Mouse (Mus musculus) liver, embryonic 11.5 days (tissue): ENCODE measurements at regions not wholly inside any gene's neighbourhood (a gene's known extent, or its start where the extent isn't known, plus 50 kb on each side); places are given as distances from the start of the nearest gene placed in this dataset.

Experiments
- ATAC-seq: fragments of 200-750 bp; cut with Nextera tagmentation; replicated peaks from 2 replicates; pipeline ENCODE4 v1.8.0; 2017; ENCODE audit warnings: moderate number of reproducible peaks, mild to moderate bottlenecking, moderate TSS enrichment, moderate library complexity; ENCODE audit not compliant: low FRiP score
- DNase-seq: peaks from one replicate; pipeline ENCODE4 v3.0.0-alpha.2; 2017; ENCODE audit warnings: low spot score
- H3K27ac ChIP-seq: fragments of 300-500 bp; sonication (generic); 2 replicates; pipeline ENCODE4 v1.5.1; 2014; ENCODE audit warnings: mild to moderate bottlenecking, low read depth, low read length, control low read depth
- H3K27me3 ChIP-seq: fragments of 300-500 bp; sonication (generic); replicated peaks from 2 replicates; pipeline ENCODE4 v1.6.1; 2014; ENCODE audit warnings: low read length, mixed read lengths; ENCODE audit not compliant: control insufficient read depth, insufficient read depth
- H3K36me3 ChIP-seq: fragments of 300-500 bp; sonication (generic); 2 replicates; pipeline ENCODE4 v1.6.1; 2014; ENCODE audit warnings: mild to moderate bottlenecking, low read length, moderate library complexity, mixed read lengths; ENCODE audit not compliant: control insufficient read depth, insufficient read depth
- H3K4me1 ChIP-seq: fragments of 300-500 bp; sonication (generic); replicated peaks from 2 replicates; pipeline ENCODE4 v1.6.1; 2014; ENCODE audit warnings: low read length, mixed read lengths; ENCODE audit not compliant: control insufficient read depth, insufficient read depth
- H3K4me2 ChIP-seq: fragments of 300-500 bp; sonication (generic); 2 replicates; pipeline ENCODE4 v1.6.1; 2014; ENCODE audit warnings: mild to moderate bottlenecking, control low read depth, moderate library complexity
- H3K4me3 ChIP-seq: fragments of 300-500 bp; sonication (generic); 2 replicates; pipeline ENCODE4 v1.5.1; 2014; ENCODE audit warnings: low read depth, low read length, control low read depth
- H3K9ac ChIP-seq: fragments of 300-500 bp; sonication (generic); 2 replicates; pipeline ENCODE4 v1.6.1; 2014; ENCODE audit warnings: low read depth, low read length, control low read depth
- H3K9me3 ChIP-seq: fragments of 300-500 bp; sonication (generic); 2 replicates; pipeline ENCODE4 v1.6.1; 2016; ENCODE audit warnings: low read length, inconsistent platforms, mixed read lengths; ENCODE audit not compliant: control insufficient read depth
- WGBS: fragments of 180-500 bp; shearing (Covaris S2); extraction: QIAGEN DNeasy Blood & Tissue Kit; methylation state at CpG from one replicate; pipeline ENCODE4 v1.1.7; 2014; 5-methylcytosine and 5-hydroxymethylcytosine counted together

DNA sequence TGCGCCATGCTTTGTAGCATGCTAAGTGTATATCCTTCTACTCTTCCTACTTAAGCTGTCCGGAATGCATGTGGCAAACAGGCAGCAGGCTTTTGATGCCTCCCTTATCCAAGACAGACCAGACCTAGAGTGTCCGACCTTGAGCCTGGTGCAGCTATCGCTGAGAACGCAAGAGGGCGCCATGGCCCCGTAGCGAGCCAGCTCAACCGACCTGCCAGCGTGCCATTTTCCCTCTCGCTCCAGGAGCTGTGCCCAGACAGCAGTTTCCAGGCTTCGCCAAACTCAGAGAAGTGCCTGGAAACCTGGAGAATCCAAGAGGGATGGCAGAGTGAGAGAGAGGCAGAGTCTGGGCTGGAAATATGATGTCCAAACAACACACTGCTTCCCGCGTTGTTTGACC lies 155.8 kb upstream of the Gm12830 start:
- Histone ChIP-seq H3K9me3 (no peaks in the 10 kb centered on the region), H3K4me2 (peak overlapping the region; percentile 63), H3K4me3 (peak overlapping the region; percentile 14; the same call in 1 of the 2 replicates), H3K4me1 (peaks cover 19% of the 10 kb centered on the region), H3K27ac (peak overlapping the region; percentile 46; the same call in 1 of the 2 replicates), H3K9ac (peak overlapping the region; percentile 32; the same call in 1 of the 2 replicates), H3K27me3 (peaks cover 36% of the 10 kb centered on the region), H3K36me3 (no peaks in the 10 kb centered on the region)
- DNase-seq (peak; percentile 84), ATAC-seq (peak; percentile 59)
- WGBS, result 5% methylated on average over 14 of the region's 14 CpGs

DNA sequence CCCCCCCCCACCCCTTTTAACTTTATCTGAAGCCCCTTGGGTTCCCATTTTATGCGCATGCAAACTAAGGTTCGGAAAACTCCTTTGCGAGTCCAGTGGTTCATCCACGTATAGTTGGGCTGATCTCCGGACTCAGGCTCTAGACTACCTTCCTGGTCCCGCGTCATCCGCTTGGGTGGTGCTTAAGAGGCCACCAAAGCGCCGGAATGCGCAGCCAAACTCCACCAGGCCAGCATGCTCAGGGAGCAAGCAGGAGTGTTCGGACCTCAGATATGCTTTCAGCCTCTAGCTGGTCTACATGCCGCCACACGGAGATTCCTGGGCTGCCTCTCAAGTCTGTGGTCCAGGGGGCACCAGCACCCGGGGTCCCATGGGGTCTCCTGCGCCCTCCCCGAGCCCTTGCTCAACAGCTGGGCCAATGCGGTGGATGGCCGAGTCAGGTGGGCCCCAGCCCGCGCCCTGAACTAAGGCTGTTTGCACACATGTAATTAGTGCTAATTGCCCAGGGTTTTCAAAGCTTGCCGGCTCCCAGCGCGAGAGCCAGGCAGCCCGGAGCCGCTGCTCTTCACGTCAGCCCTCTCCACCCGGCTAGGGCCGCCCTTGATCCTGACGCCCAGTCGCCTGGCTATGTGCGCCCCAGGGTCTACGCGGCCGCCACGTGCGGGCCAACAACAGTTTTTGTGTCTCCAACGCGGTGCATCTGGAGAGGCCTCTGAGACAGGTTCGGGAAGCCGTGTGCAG lies 155.1 kb upstream of the Gm12830 start:
- H3K4me3 ChIP-seq, result peak overlapping the region; percentile 33
- peak overlapping the region; percentile 63 for H3K4me2 ChIP-seq
- H3K4me1 ChIP-seq, result peaks cover 19% of the 10 kb centered on the region
- ATAC-seq (peak; percentile 18; the same call in 1 of the 2 replicates), DNase-seq (peak; percentile 58)
- no peak overlapping the region for H3K27ac ChIP-seq
- 11% methylated on average over 41 of the region's 41 CpGs for WGBS
- no peaks in the 10 kb centered on the region for H3K9me3 ChIP-seq
- peaks cover 36% of the 10 kb centered on the region for H3K27me3 ChIP-seq
- no peaks in the 10 kb centered on the region for H3K36me3 ChIP-seq
- H3K9ac ChIP-seq, result peak overlapping the region; percentile 48

DNA sequence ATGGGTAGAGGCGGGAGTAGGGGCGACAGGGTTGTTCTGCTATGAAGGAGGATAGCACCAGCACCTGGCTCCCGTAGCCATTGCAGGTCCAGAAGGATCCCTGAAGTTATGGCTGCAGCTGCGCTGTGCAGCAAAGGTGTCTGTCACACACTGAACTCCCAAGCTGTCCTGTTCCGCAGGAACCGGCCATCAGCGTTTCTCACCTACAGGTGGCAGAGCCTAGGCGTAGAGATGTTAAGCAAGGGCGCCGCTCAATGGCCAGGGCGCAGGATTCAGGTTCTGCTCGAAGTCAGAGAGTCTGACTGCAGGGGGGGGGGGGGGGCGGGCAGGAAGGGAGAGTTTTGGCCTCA lies 154.6 kb upstream of the Gm12830 start:
- ATAC-seq, result no peak
- peak overlapping the region; percentile 48; the same call in 1 of the 2 replicates for H3K9ac ChIP-seq

DNA sequence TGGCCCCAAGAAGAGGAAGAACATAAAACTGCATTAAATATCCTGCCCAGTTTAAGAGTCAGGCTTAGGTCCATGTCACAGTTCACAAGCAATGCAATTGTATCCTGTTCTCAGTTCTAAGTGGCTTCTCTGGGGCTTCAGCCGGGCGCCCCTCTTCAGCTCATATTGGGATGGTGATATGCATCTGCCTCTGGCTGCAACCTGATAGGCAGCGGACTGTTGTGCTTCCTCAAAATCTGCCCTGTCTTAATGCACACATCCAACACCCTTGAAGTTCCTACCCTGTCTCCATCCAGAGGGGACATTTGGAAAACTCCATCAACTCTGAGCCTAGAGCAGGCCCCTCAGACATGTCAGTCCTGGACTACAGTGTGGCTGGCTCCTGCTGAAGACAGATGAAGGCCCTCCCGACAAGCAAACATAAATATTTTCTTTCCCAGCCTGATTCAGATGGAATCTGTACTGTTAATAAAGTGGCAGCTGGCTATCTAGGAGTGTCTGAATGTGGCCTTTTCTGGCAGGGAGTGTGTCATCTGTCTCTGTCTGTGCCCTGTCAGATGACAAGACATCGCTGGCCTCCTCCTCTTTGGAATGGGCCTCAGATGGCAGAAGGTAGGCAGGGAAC lies 149.3 kb upstream of the Gm12830 start:
- Histone ChIP-seq H3K36me3 (no peaks in the 10 kb centered on the region), H3K4me1 (no peaks in the 10 kb centered on the region), H3K4me2 (no peak overlapping the region), H3K4me3 (no peak overlapping the region), H3K27me3 (peaks cover 23% of the 10 kb centered on the region), H3K27ac (no peak overlapping the region), H3K9me3 (no peaks in the 10 kb centered on the region), H3K9ac (no peak overlapping the region)
- no peak for DNase-seq
- ATAC-seq, result no peak
- 57% methylated on average over 5 of the region's 5 CpGs for WGBS

More for the DNA sequence above, 154.6 kb upstream of the Gm12830 start:
- H3K4me1 ChIP-seq, result peaks cover 19% of the 10 kb centered on the region
- no peak for DNase-seq
- peak overlapping the region; percentile 63 for H3K4me2 ChIP-seq
- peak overlapping the region; percentile 33 for H3K4me3 ChIP-seq
- 15% methylated on average over 13 of the region's 13 CpGs for WGBS
- H3K27me3 ChIP-seq, result peaks cover 36% of the 10 kb centered on the region
- no peaks in the 10 kb centered on the region for H3K36me3 ChIP-seq
- H3K27ac ChIP-seq, result no peak overlapping the region
- no peaks in the 10 kb centered on the region for H3K9me3 ChIP-seq

DNA sequence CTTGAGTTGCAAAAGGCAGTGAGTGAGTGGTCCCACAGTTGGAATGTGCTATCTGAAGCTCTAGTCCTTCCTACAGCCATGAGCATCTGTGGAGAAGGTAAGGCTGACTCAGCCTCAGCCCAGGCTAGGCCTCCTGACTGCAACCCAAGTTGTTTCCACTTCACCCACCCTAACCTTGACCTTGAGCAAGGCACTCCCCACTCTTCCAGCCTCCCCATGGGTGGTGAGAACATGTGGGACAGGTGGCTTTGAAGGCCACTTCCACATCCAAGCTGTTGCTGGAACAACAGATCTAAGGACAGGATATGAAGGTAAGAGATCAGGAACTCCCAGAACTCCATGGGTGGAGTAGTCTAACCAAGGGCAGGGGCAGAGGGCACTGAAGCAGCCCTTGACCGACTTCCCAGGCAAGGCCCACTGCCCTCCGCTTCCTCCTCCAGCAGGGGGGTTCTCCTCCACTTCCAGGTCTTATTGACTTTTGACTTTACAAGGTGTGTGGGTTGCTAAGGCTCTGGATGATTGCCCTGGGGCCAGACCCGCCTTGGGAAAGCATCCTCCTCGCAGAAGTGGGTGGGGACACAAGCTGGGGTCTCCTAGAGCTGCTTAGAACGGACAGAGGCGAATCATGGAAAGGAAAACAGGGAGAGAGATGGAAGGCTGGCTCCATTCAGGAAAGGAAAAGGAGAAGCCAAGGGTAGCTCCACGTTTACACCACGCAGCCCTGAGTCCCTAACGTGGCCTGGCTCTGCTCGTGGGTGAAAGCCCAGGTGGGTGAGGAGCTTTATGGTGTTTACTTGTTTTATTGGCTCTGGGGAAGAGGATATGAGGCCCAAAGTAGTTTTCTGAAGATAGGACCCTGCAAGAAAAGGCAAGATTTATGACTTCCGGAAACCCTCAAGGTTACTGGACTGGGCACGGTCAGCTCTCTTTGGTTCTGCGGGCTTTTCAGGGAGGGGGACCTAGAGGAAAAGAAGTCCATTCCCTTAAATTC lies 144.3 kb upstream of the Gm12830 start:
- 75% methylated on average over 13 of the region's 13 CpGs for WGBS
- ATAC-seq (no peak), DNase-seq (no peak)
- Histone ChIP-seq H3K27ac (no peak overlapping the region), H3K4me1 (no peaks in the 10 kb centered on the region), H3K4me2 (no peak overlapping the region), H3K4me3 (no peak overlapping the region), H3K9me3 (no peaks in the 10 kb centered on the region), H3K9ac (no peak overlapping the region), H3K36me3 (no peaks in the 10 kb centered on the region), H3K27me3 (0 out of 2 replicates have a peak, but pooled peaks cover 8% of the 10 kb centered on the region)

DNA sequence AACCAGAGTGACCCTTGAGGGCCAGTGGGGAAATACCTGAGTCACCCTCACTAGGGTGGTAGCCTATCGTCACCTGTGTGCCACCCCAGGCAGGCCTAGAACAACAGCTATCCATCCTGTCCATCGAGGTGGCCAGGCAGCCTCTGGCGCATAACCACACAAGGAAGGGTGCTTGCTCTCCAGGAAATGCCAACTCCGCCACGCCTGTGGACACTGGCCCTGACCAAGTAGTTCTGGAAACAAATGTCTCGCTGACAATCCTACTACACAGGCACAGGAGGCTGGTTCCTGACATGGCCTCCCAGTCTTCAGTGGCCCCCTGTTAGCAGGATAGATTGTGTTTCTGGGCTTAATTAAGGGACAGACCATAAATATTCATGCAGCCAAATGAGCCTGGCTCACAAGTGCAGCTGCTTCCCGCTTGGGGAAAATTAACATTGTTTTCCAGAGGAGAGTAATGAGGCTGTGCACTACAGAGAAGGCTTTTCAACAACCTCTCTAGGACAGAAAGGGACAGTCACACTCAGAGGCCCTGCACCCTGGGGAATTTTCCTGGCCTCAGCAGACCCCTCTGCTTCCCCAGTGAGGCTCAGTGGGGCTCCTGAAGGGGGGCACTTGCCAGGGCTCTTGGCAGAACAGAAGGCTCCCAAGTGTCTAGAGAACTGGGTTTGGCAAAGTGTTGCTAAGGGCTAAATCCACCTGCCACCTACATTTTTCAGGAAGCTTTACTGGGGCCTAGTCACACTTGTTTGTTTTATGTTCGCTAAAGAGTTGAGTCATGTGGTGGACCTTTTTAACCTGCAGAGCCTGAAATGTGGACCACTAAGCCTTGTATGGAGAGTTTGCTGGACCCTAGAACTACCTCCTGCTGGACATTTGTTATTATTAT lies 143.2 kb upstream of the Gm12830 start:
- DNase-seq (no peak), ATAC-seq (no peak)
- Histone ChIP-seq H3K4me1 (no peaks in the 10 kb centered on the region), H3K36me3 (no peaks in the 10 kb centered on the region), H3K27ac (no peak overlapping the region), H3K4me2 (no peak overlapping the region), H3K27me3 (0 out of 2 replicates have a peak, but pooled peaks cover 8% of the 10 kb centered on the region), H3K4me3 (no peak overlapping the region), H3K9me3 (no peaks in the 10 kb centered on the region), H3K9ac (no peak overlapping the region)
- WGBS, result 72% methylated on average over 8 of the region's 8 CpGs

DNA sequence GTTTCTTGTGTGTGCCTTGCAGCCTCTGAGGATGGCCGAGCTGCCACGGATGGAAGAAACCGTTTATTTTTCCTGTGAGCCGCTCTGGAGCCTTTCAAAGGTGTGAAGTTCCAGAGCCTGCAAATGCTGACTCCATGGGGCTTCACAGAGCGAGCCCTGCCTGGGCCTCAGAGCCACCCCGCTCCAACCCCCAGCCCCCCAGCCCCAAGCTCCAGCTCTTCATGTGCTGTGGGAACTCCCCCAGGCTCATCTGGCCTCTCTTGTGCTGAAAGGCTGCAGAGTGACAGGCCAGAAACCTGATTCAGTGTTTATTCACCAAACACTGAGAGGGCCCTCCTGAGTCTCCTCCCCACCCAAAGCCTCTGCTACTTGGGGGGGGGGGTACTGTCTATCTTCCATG lies 141.2 kb upstream of the Gm12830 start:
- no peaks in the 10 kb centered on the region for H3K36me3 ChIP-seq
- no peak overlapping the region for H3K9ac ChIP-seq
- peaks cover 11% of the 10 kb centered on the region for H3K27me3 ChIP-seq
- H3K9me3 ChIP-seq, result no peaks in the 10 kb centered on the region
- H3K4me1 ChIP-seq, result no peaks in the 10 kb centered on the region
- ATAC-seq (no peak), DNase-seq (no peak)
- no peak overlapping the region for H3K4me3 ChIP-seq
- H3K4me2 ChIP-seq, result no peak overlapping the region
- WGBS, result 23% methylated on average over 6 of the region's 6 CpGs
- no peak overlapping the region for H3K27ac ChIP-seq

DNA sequence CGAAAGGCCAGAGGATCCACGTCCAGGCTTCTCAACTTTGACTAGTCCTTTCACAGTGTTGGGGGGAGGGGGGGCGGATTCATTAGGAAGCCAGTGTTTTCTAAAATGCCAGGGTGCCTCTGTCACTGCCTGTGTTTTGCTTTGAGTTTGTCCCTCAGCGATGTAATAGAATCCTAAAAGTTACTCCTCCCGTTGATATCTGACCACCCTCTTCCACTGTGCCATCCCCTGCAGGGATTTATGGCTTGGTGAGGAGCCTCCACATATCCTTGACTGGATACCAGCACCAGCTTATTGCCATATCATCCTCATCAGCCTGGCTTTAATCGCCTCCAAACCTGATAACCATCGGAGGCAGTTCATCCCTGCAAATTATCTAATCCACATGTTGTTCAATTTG lies 138.6 kb upstream of the Gm12830 start:
- Histone ChIP-seq H3K4me2 (no peak overlapping the region), H3K36me3 (no peaks in the 10 kb centered on the region), H3K4me3 (no peak overlapping the region), H3K9ac (no peak overlapping the region), H3K9me3 (no peaks in the 10 kb centered on the region), H3K4me1 (no peaks in the 10 kb centered on the region), H3K27me3 (peaks cover 12% of the 10 kb centered on the region), H3K27ac (no peak overlapping the region)
- DNase-seq, result no peak
- 65% methylated on average over 7 of the region's 7 CpGs for WGBS
- no peak for ATAC-seq
